Mouse (Mus musculus): ENCODE data around the gene Ntn5.

The Ntn5 gene

GRCm38 (mm10) chr7:45679966-45680621 is 3.7 kb upstream of the Ntn5 start:
- no peaks in the 10 kb centered on the region for H3K36me3 ChIP-seq (ENCODE audit: control insufficient read depth, insufficient read depth, low read length, poor library complexity, severe bottlenecking)
- DNase-seq (ENCODE audit: low read depth, low spot score): no peak

DNA sequence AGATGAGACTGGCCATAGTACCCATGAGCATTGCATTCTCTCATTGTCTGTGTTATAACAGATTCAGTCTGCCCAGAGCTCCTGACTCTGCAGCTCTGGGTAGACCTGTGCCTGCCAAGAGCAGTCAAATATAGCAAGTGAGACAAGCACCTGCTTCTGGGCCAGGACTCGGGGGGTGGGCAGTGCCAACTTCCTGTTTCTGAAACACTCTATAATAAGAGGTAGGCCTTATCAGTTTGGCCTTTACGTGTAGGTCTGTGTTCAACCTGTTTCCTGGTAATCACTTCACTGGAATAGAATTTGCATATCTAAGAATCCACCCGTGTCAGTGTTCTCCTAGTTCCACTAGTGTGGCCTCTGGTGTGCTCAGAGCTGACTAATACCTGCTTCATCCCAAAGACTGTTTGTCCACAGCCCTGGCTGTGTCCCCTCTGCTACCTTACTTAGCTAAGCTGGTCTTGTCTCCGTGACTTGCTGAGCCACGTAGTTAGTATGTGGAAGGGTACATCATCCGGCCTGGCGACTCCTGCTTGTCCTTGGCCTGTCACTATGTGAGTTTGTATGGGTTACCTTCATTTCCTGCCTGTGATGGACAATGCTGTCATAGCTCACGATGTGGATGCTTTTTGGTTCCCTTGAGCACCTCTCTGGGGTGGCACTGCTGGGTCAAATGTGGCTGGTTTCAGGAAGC is 2.6 kb upstream of the Ntn5 start:
- DNase-seq (ENCODE audit: low read depth, low spot score): peak; percentile 72
- Histone ChIP-seq H3K27me3 (ENCODE audit: control insufficient read depth, insufficient read depth, low read length, poor library complexity, severe bottlenecking) (no peaks in the 10 kb centered on the region), H3K36me3 (ENCODE audit: control insufficient read depth, insufficient read depth, low read length, poor library complexity, severe bottlenecking) (no peaks in the 10 kb centered on the region)

More at GRCm38 (mm10) chr7:45679966-45680621, 3.7 kb upstream of the Ntn5 start:
- no peaks in the 10 kb centered on the region for H3K27me3 ChIP-seq (ENCODE audit: control insufficient read depth, insufficient read depth, low read length, poor library complexity, severe bottlenecking)

GRCm38 (mm10) chr7:45682144-45683126 is 1.4 kb upstream of the Ntn5 start:
- DNase-seq (ENCODE audit: low read depth, low spot score): peak; percentile 87
- Histone ChIP-seq H3K27me3 (ENCODE audit: control insufficient read depth, insufficient read depth, low read length, poor library complexity, severe bottlenecking) (no peaks in the 10 kb centered on the region), H3K36me3 (ENCODE audit: control insufficient read depth, insufficient read depth, low read length, poor library complexity, severe bottlenecking) (no peaks in the 10 kb centered on the region)

DNA sequence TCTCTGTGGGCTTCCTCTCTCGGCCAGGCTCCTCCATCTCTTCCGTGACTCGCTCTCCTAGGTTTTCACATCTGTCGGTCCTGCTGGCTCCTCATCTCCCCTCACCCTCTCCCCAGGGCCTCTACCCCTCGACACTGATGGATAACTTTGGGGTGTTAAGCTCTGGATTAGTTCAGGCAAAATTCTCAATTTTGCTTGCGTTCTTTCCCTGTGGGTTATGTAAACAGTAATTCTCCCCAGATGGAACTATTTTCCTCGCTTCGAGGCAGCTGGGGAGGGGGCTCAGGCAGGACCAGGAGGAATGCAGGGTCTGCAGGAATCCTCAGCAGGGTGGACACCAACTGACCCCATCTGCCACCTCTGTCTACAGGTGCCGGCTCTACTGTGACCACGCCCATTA is 2.0 kb downstream of the Ntn5 start:
- no peaks in the 10 kb centered on the region for H3K27me3 ChIP-seq (ENCODE audit: control insufficient read depth, insufficient read depth, low read length, poor library complexity, severe bottlenecking)
- no peaks in the 10 kb centered on the region for H3K36me3 ChIP-seq (ENCODE audit: control insufficient read depth, insufficient read depth, low read length, poor library complexity, severe bottlenecking)
- DNase-seq (ENCODE audit: low read depth, low spot score): no peak

DNA sequence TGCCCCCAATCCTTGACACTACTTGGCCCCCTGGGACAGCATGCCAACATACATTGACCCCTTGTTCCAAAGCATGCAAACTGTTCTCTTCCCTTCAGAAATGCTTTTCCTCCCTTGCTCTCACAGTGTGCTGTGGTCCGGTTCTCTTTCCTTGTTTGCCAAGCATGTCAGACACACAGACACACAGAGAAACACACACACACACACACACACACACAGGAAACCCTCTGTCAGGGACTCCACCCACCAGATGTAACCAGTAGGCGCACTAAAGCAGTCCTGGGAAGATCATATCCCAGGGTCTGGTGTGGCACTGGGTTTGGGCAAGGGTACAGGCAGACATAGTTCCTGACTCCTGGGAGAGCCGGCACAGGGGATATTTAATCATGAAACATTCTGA is 3.0 kb downstream of the Ntn5 start:
- Histone ChIP-seq H3K36me3 (ENCODE audit: control insufficient read depth, insufficient read depth, low read length, poor library complexity, severe bottlenecking) (no peaks in the 10 kb centered on the region), H3K27me3 (ENCODE audit: control insufficient read depth, insufficient read depth, low read length, poor library complexity, severe bottlenecking) (no peaks in the 10 kb centered on the region)
- no peak for DNase-seq (ENCODE audit: low read depth, low spot score)

- Histone ChIP-seq H3K27me3 (ENCODE audit: control insufficient read depth, insufficient read depth, low read length, poor library complexity, severe bottlenecking) (no peaks in the 10 kb centered on the region), H3K36me3 (ENCODE audit: control insufficient read depth, insufficient read depth, low read length, poor library complexity, severe bottlenecking) (no peaks in the 10 kb centered on the region)
- DNase-seq (ENCODE audit: low read depth, low spot score): no peak
Observed at GRCm38 (mm10) chr7:45689099-45689498, 5.3 kb downstream of the Ntn5 start.

- no peak for DNase-seq (ENCODE audit: low read depth, low spot score)
- Histone ChIP-seq H3K27me3 (ENCODE audit: control insufficient read depth, insufficient read depth, low read length, poor library complexity, severe bottlenecking) (no peaks in the 10 kb centered on the region), H3K36me3 (ENCODE audit: control insufficient read depth, insufficient read depth, low read length, poor library complexity, severe bottlenecking) (no peaks in the 10 kb centered on the region)
Observed at GRCm38 (mm10) chr7:45689800-45690199, 6.0 kb downstream of the Ntn5 start.

- DNase-seq (ENCODE audit: low read depth, low spot score): no peak
- Histone ChIP-seq H3K36me3 (ENCODE audit: control insufficient read depth, insufficient read depth, low read length, poor library complexity, severe bottlenecking) (no peaks in the 10 kb centered on the region), H3K27me3 (ENCODE audit: control insufficient read depth, insufficient read depth, low read length, poor library complexity, severe bottlenecking) (no peaks in the 10 kb centered on the region)
Observed at GRCm38 (mm10) chr7:45692364-45692763, 8.5 kb downstream of the Ntn5 start.

GRCm38 (mm10) chr7:45693921-45694591 is 10.2 kb downstream of the Ntn5 start, which contains the start of gene Sec1:
Gene Sec1 (minus strand): TSS chr7:45694402.
- DNase-seq (ENCODE audit: low read depth, low spot score): no peak
- Histone ChIP-seq H3K27me3 (ENCODE audit: control insufficient read depth, insufficient read depth, low read length, poor library complexity, severe bottlenecking) (no peaks in the 10 kb centered on the region), H3K36me3 (ENCODE audit: control insufficient read depth, insufficient read depth, low read length, poor library complexity, severe bottlenecking) (no peaks in the 10 kb centered on the region)

GRCm38 (mm10) chr7:45695098-45695497 is 11.3 kb downstream of the Ntn5 start:
- no peak for DNase-seq (ENCODE audit: low read depth, low spot score)
- Histone ChIP-seq H3K27me3 (ENCODE audit: control insufficient read depth, insufficient read depth, low read length, poor library complexity, severe bottlenecking) (no peaks in the 10 kb centered on the region), H3K36me3 (ENCODE audit: control insufficient read depth, insufficient read depth, low read length, poor library complexity, severe bottlenecking) (no peaks in the 10 kb centered on the region)

DNA sequence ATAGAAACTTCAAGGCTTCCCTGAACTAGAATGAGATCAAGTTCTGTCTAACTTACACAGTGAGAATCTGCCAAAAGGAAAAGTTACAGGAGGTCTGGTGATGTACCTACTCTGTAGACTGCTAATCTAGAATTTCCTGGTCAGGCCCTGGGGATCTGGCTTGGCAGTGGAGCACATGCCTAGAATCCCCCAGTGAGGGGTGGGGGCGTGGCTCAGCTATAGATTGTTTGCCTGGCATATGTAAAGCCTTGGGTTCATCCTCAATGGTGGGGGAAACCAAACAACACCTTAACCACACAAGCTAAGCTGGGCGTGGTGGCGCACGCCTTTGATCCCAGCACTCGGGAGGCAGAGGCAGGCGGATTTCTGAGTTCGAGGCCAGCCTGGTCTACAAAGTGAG is 14.1 kb downstream of the Ntn5 start:
- no peaks in the 10 kb centered on the region for H3K27me3 ChIP-seq (ENCODE audit: control insufficient read depth, insufficient read depth, low read length, poor library complexity, severe bottlenecking)
- no peak for DNase-seq (ENCODE audit: low read depth, low spot score)
- no peaks in the 10 kb centered on the region for H3K36me3 ChIP-seq (ENCODE audit: control insufficient read depth, insufficient read depth, low read length, poor library complexity, severe bottlenecking)

GRCm38 (mm10) chr7:45699523-45700141 is 15.8 kb downstream of the Ntn5 start, which contains the start of gene Car11:
Gene Car11 (plus strand): TSS chr7:45699843.
- DNase-seq (ENCODE audit: low read depth, low spot score): no peak
- Histone ChIP-seq H3K36me3 (ENCODE audit: control insufficient read depth, insufficient read depth, low read length, poor library complexity, severe bottlenecking) (no peaks in the 10 kb centered on the region), H3K27me3 (ENCODE audit: control insufficient read depth, insufficient read depth, low read length, poor library complexity, severe bottlenecking) (no peaks in the 10 kb centered on the region)

DNA sequence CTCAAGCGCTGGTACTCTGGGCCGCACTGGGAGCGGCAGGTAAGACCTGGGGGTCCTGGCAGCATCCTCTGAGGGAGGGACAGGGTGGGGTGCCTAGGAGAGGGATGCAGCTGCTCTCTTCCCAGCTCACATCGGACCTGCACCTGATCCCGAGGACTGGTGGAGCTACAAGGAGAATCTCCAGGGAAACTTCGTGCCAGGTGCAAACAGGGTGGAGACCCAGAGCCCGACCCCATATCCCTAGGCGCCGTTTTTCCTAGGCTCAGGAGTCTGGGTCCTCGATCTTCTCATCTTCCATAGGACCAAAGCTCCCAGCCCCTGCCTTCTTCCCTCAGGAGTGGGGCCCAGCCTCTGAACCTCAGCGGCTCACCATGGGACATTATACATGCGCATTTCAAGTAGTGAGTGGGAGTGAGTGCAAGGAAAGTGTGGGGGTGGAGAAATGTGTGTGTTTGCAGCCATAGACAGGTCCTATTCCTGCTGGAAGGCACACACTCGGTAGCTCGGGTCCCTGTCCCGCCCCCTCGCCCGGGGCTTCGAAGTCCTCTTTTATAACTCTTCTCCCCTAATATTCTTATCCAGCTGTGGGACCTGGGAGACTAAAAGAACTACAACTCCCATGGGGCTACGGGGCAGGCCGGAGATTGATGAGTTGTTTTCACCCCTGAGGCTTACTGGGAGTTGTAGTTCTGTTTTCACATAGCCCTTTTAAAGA is 16.6 kb downstream of the Ntn5 start:
- DNase-seq (ENCODE audit: low read depth, low spot score): peak; percentile 78
- Histone ChIP-seq H3K36me3 (ENCODE audit: control insufficient read depth, insufficient read depth, low read length, poor library complexity, severe bottlenecking) (no peaks in the 10 kb centered on the region), H3K27me3 (ENCODE audit: control insufficient read depth, insufficient read depth, low read length, poor library complexity, severe bottlenecking) (no peaks in the 10 kb centered on the region)
